Mouse (Mus musculus) bone marrow, adult 2 months (tissue): ENCODE data around the gene Jph4. TPM values are rescaled to one million over a fixed set of nuclear protein-coding genes. Genes with fewer than 3 reads are reported as not detected.

Source experiments
- H3K27ac ChIP-seq: fragments of 200-500 bp; 2 replicates; pipeline ENCODE4 v1.5.1; 2012; ENCODE audit warnings: low read depth, mild to moderate bottlenecking, control low read depth, inconsistent platforms, low read length; ENCODE audit not compliant: control insufficient read depth, poor library complexity, insufficient read depth
- H3K4me1 ChIP-seq: fragments of 200-500 bp; 2 replicates; pipeline ENCODE4 v1.6.1; 2011; ENCODE audit warnings: low read length; ENCODE audit not compliant: control insufficient read depth, insufficient read depth
- H3K4me3 ChIP-seq: fragments of 200-500 bp; replicated peaks from 2 replicates; pipeline ENCODE3; 2011; ENCODE audit warnings: mild to moderate bottlenecking, low read depth, low read length, control low read depth; ENCODE audit not compliant: control insufficient read depth
- CTCF ChIP-seq: fragments of 200-500 bp; IDR thresholded peaks from 2 replicates; pipeline ENCODE4 v1.5.1; 2011; ENCODE audit warnings: low read length, control low read depth; ENCODE audit not compliant: control insufficient read depth, insufficient read depth
- POLR2A ChIP-seq: fragments of 200-500 bp; IDR thresholded peaks from 2 replicates; pipeline ENCODE4 v1.6.1; 2011; ENCODE audit warnings: low read depth, mild to moderate bottlenecking, control low read depth, low read length, borderline replicate concordance; ENCODE audit not compliant: control insufficient read depth
- WGBS: fragments of 180-500 bp; shearing (Covaris S2); methylation state at CpG from one replicate; pipeline ENCODE4 v1.1.7; 2018; 5-methylcytosine and 5-hydroxymethylcytosine counted together
- polyA plus RNA-seq: library from polyadenylated mRNA; stranded (reverse); fragments of >200 nt; gene quantifications from 2 replicates; pipeline ENCODE4 v1.2.4, GENCODE M21; 2011; ENCODE audit warnings: low replicate concordance; ENCODE audit not compliant: missing spikeins, insufficient read depth, insufficient read length

Jph4 gene
- polyA plus RNA-seq, 1 experiment: not detected

GRCm38 (mm10) chr14:55071756-55072155, 45.0 kb downstream of the Jph4 start:
- 74% methylated on average over 19 of the region's 19 CpGs for WGBS
- no peak overlapping the region for H3K4me3 ChIP-seq
- no peaks in the 10 kb centered on the region for H3K4me1 ChIP-seq
- no peak for TF ChIP-seq CTCF
- no peak for TF ChIP-seq POLR2A
- H3K27ac ChIP-seq: no peak overlapping the region

GRCm38 (mm10) chr14:55066042-55066441, 50.7 kb downstream of the Jph4 start:
- Histone ChIP-seq H3K27ac (no peak overlapping the region), H3K4me1 (no peaks in the 10 kb centered on the region), H3K4me3 (no peak overlapping the region)
- WGBS: 82% methylated on average over 8 of the region's 8 CpGs
- no peak for TF ChIP-seq POLR2A
- no peak for TF ChIP-seq CTCF

DNA sequence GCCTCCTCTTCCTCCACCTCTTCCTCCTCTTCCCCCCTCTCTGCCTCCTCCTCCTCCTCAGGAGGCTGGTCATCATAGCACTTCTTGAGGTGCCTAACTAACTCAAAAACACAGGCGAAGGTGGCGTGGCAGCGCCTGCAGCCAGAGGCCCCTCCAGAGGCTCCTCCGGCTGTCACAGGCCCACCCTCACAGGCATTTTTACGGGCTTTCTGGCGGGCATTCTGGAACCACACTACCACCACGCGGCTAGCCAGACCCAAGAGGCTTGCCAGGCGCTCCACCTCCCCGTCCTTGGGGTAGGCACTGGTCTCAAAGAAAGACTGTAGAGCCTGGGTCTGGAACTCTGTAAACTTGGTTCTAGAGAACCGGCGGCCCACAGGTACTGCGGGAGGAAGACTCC, 51.3 kb downstream of the Jph4 start:
- H3K27ac ChIP-seq: no peak overlapping the region
- no peaks in the 10 kb centered on the region for H3K4me1 ChIP-seq
- WGBS: 86% methylated on average over 13 of the region's 13 CpGs
- TF ChIP-seq CTCF: no peak
- TF ChIP-seq POLR2A: no peak
- H3K4me3 ChIP-seq: no peak overlapping the region

- 70% methylated on average over 35 of the region's 35 CpGs for WGBS
- Histone ChIP-seq H3K4me3 (no peak overlapping the region), H3K27ac (no peak overlapping the region), H3K4me1 (no peaks in the 10 kb centered on the region)
- TF ChIP-seq POLR2A: no peak
- TF ChIP-seq CTCF: no peak
These were observed 52.0 kb downstream of the Jph4 start for GRCm38 (mm10) chr14:55064481-55065370.

DNA sequence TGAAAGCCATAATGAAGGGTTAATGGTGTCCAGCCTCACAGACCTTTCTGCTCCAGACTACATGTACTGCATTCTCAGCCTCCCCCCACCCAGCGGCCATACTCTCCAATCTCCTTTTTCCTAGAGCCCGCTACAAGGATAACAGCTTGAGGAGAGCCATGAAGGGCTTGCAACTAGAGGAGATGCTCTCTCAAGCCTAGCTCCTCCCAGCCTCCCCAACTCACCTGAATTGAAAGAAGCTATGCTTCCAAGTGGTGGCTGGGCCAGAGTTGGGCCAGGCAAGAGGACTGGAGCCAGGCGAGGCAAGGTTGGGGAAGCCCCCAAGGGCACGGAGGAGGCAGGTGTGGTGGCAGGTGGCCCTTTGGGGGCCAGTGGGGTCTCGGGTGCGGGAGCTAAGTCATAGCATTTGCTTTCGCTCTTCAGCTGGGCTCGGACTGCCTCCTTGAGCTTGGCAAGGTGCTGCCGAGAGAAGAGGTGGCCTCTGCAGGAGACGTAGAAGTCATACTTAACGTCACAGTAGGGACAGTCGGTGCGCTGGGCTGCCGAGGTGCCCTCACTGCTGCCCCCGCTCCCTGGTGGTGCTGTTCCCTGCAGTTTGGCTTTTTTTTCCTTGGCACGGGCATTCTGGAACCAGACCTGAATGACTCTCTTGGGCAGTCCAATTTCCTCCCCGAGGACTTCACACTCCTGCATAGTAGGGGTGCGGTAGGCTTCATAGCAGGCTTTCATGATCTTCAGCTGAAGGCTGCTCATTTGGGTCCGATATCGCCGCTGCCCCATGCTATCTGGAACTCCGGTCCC, 53.0 kb downstream of the Jph4 start:
- Histone ChIP-seq H3K4me1 (no peaks in the 10 kb centered on the region), H3K4me3 (no peak overlapping the region), H3K27ac (no peak overlapping the region)
- no peak for TF ChIP-seq CTCF
- no peak for TF ChIP-seq POLR2A
- WGBS: 87% methylated on average over 22 of the region's 22 CpGs

- H3K27ac ChIP-seq: no peak overlapping the region
- H3K4me3 ChIP-seq: no peak overlapping the region
- TF ChIP-seq POLR2A (no peak), CTCF (no peak)
- H3K4me1 ChIP-seq: no peaks in the 10 kb centered on the region
- 74% methylated on average over 5 of the region's 5 CpGs for WGBS
These were observed 53.6 kb downstream of the Jph4 start for GRCm38 (mm10) chr14:55063117-55063516.

- Histone ChIP-seq H3K27ac (no peak overlapping the region; the same call in 1 of the 2 replicates), H3K4me1 (no peaks in the 10 kb centered on the region), H3K4me3 (no peak overlapping the region)
- TF ChIP-seq POLR2A (no peak), CTCF (no peak)
- 2% methylated on average over 17 of the region's 17 CpGs for WGBS
These were observed 54.1 kb downstream of the Jph4 start for GRCm38 (mm10) chr14:55062626-55063025.

DNA sequence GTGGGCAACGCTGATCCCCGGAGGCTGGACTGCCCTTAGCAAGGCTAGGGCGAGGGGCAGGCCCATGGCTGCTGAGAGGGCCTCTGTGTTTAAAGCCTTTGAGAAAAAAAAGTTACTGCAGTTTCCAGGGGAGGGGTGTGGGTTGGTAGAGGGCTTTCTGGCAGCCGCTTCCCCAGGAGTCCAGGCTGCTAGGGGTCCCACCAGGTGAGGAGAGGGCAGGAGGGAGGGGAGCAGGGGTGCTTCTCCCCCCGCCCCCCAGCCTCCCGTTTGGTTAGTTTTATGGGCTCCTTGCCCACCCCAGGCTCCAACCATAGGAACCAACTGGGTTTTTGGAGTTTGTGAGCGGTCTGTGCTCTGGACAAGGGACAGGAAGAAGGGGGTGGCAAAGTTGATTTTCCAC, 54.9 kb downstream of the Jph4 start:
- TF ChIP-seq POLR2A: no peak
- no peak for TF ChIP-seq CTCF
- Histone ChIP-seq H3K4me1 (no peaks in the 10 kb centered on the region), H3K4me3 (no peak overlapping the region), H3K27ac (no peak overlapping the region)
- 54% methylated on average over 7 of the region's 7 CpGs for WGBS

- Histone ChIP-seq H3K27ac (no peak overlapping the region), H3K4me1 (no peaks in the 10 kb centered on the region), H3K4me3 (no peak overlapping the region)
- 84% methylated on average over 5 of the region's 5 CpGs for WGBS
- TF ChIP-seq CTCF: no peak
- TF ChIP-seq POLR2A: no peak
These were observed 56.8 kb downstream of the Jph4 start for GRCm38 (mm10) chr14:55059931-55060330.
